Mouse (Mus musculus) limb, embryonic 15.5 days (tissue): ENCODE measurements around the gene Capn2. TPM values are rescaled to one million over a fixed set of nuclear protein-coding genes. Genes with fewer than 3 reads are reported as not detected.

ENCODE experiments used
- polyA plus RNA-seq: library from polyadenylated mRNA; unstranded; fragments of >200 nt; fragmentation: Nextera tagmentation; extraction: Ambion mirVana; gene quantifications from 2 replicates; pipeline ENCODE4 v1.2.1, GENCODE M21; 2015

Capn2 gene
- polyA plus RNA-seq, 1 experiment from 2014 or later = 150 TPM

Other genes starting within 250 kb of the Capn2 start
- 210 and 211 TPM in 2 replicates for gene Degs1, start 234.8 kb downstream of the Capn2 start, polyA plus RNA-seq
- 15.8 and 19.3 TPM in 2 replicates for gene Fbxo28, start 176.0 kb downstream of the Capn2 start, polyA plus RNA-seq
- gene Trp53bp2, start 108.4 kb downstream of the Capn2 start, polyA plus RNA-seq = 20.1 and 20.6 TPM in 2 replicates
- gene Capn8, start 47.4 kb upstream of the Capn2 start, polyA plus RNA-seq = 0.07 TPM in 1 of 2 replicates, not detected in the other
- not detected in 2 replicates for gene Ccdc185, start 231.6 kb upstream of the Capn2 start, polyA plus RNA-seq
- 12.8 and 14.4 TPM in 2 replicates for gene Susd4, start 246.3 kb upstream of the Capn2 start, polyA plus RNA-seq